Mouse (Mus musculus) G1E (cell line): Measurements from ENCODE around the gene Plk5. TPM values are rescaled to one million over a fixed set of nuclear protein-coding genes. Genes with fewer than 3 reads are reported as not detected.

Experiments used
- ATAC-seq: 2 replicates; pipeline ENCODE4 v1.8.0; 2016; ENCODE audit warnings: mild to moderate bottlenecking; ENCODE audit not compliant: insufficient number of reproducible peaks, poor library complexity, low FRiP score, severe bottlenecking; ENCODE audit errors: extremely low read depth
- DNase-seq: peaks from one replicate; pipeline ENCODE4 v3.0.0; 2012; ENCODE audit warnings: low spot score
- H3K27me3 ChIP-seq: 2 replicates; pipeline ENCODE4 v1.6.1; 2012; ENCODE audit warnings: mild to moderate bottlenecking, low read length, inconsistent platforms; ENCODE audit not compliant: insufficient read depth
- H3K36me3 ChIP-seq: replicated peaks from 2 replicates; pipeline ENCODE3; 2012; ENCODE audit warnings: mild to moderate bottlenecking, inconsistent platforms
- H3K4me1 ChIP-seq: 2 replicates; pipeline ENCODE4 v1.6.1; 2012; ENCODE audit warnings: low read depth, low read length, inconsistent platforms, mixed read lengths; ENCODE audit not compliant: insufficient read depth
- H3K4me3 ChIP-seq: 2 replicates; pipeline ENCODE4 v1.5.1; 2012; ENCODE audit warnings: low read depth, mild to moderate bottlenecking, inconsistent platforms, low read length, moderate library complexity, mixed read lengths
- H3K9me3 ChIP-seq: replicated peaks from 2 replicates; pipeline ENCODE4 v1.6.1; 2012; ENCODE audit warnings: inconsistent platforms
- CTCF ChIP-seq: IDR thresholded peaks from 2 replicates; pipeline ENCODE4 v1.5.1; 2012; ENCODE audit warnings: low read depth, low read length, inconsistent platforms, mixed read lengths
- GATA1 ChIP-seq: IDR thresholded peaks from 2 replicates; pipeline ENCODE4 v1.6.1; 2012; ENCODE audit warnings: borderline replicate concordance, low read length, inconsistent platforms, mixed read lengths
- GATA2 ChIP-seq: IDR thresholded peaks from 2 replicates; pipeline ENCODE4 v1.6.1; 2012; ENCODE audit warnings: low read depth, low read length, inconsistent platforms, borderline replicate concordance
- POLR2AphosphoS5 ChIP-seq: IDR thresholded peaks from 2 replicates; pipeline ENCODE4 v1.6.1; 2012; ENCODE audit warnings: low read depth, low read length, inconsistent platforms; ENCODE audit not compliant: insufficient replicate concordance
- TAL1 ChIP-seq: conservative IDR thresholded peaks from 2 replicates; pipeline ENCODE4 v1.6.1; 2012; ENCODE audit warnings: low read depth, low read length, inconsistent platforms, mixed read lengths
- polyA plus RNA-seq: library from polyadenylated mRNA; stranded (reverse); fragments of >175 nt; gene quantifications from 2 replicates; pipeline ENCODE4 v1.2.3, GENCODE M21; 2012
- total RNA-seq, 2 experiments: library from RNA; stranded (forward) in 1 of 2; stranded (reverse) in 1 of 2; fragments of 200-1000 nt in 1 of 2; fragments of >200 nt in 1 of 2; fragmentation: Nextera tagmentation in 1 of 2; gene quantifications; 2 replicates each; pipeline ENCODE4 v1.2.3; 2014 to 2017

Plk5 gene
- total and polyA plus RNA-seq, 3 experiments: not detected

DNA sequence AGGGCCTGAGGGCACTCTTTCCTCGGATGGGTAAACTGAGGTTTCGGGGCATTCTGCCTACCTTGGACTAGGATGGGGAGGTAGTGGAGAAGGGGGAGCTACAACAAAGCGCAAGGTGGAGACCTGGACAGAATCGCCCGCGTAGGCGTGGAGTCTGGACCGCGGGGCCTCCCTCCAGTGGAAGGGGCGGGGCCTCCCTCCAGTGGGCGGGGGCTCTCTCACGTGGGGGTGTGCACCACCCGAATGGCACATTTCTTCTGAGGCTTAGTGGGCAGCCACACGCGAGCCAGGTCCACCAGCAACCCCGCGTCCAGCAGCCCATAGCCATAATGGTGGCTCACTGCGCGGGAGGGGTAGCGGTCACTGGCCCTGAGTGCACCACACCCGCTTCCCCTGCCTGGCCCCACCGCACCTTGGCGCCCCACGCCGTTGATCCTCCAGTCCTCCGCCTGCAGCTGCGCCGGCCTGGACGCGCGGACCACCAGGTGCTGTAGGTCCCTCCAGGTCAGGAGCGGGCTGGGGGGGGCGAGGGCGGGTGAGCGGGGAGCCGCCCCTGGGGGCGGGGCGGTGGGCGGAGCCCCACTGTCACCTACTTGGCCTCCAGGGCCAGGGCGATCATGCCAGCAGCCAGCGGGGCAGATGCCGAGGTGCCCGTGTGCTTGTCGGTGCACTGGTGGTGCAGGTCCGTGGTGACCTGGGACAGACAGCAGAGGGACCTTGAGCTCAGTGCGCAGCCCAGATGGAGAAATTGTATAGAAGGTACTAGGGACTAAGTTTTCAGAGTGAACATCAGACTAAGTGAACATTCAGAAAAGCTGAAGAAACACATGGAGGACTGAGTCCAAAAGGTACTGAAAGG lies 32.8 kb upstream of the Plk5 start:
- Histone ChIP-seq H3K4me3 (peak overlapping the region; percentile 93), H3K36me3 (peaks cover 28% of the 10 kb centered on the region), H3K4me1 (peaks cover 80% of the 10 kb centered on the region), H3K9me3 (no peaks in the 10 kb centered on the region), H3K27me3 (no peaks in the 10 kb centered on the region; the same call in 1 of the 2 replicates)
- ATAC-seq: no peak
- no peak for TF ChIP-seq POLR2AphosphoS5
- TF ChIP-seq CTCF: no peak
- no peak for TF ChIP-seq GATA2
- no peak for TF ChIP-seq TAL1
- no peak for TF ChIP-seq GATA1
- peak; percentile 82 for DNase-seq

DNA sequence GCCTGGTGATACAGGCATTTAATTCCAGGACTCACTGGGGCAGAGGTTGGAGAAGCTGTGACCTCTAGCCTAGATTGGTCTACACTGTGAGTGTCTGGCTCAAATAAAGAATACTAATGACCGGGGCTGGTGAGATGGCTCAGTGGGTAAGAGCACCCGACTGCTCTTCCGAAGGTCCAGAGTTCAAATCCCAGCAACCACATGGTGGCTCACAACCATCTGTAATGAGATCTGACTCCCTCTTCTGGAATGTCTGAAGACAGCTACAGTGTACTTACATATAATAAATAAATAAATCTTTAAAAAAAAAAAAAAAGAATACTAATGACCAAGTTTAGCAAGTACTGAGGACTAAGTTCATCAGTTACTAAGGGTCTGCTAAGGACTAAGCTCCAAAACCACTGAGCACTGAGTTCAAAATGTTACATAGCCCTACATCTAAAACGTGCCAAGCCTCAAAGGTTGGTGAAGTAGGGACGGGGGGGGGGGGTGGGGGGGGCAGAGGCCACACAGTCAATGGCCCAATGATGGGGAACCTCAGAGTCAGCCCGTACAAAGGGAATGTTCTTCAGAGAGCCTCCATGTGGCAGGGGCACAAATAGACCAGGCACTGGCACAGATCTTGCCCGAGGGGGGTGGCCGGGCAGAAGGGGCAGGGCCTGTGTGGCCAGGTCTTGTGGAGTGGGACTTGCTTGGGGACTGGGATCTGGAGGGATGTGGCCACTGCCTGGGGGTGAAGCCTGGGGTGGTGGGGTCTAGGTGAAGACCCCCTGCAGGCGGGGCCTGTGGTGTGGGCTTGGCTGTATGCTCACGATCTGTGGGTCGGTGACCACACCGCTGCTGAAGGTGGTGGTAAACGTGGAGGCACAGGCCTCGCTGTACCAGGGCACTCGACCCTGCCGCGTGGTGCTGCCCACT lies 31.9 kb upstream of the Plk5 start:
- Histone ChIP-seq H3K27me3 (no peaks in the 10 kb centered on the region; the same call in 1 of the 2 replicates), H3K4me3 (peak overlapping the region; percentile 93), H3K9me3 (no peaks in the 10 kb centered on the region), H3K4me1 (peaks cover 80% of the 10 kb centered on the region), H3K36me3 (peaks cover 19% of the 10 kb centered on the region)
- TF ChIP-seq POLR2AphosphoS5: no peak
- DNase-seq (no peak), ATAC-seq (no peak)

DNA sequence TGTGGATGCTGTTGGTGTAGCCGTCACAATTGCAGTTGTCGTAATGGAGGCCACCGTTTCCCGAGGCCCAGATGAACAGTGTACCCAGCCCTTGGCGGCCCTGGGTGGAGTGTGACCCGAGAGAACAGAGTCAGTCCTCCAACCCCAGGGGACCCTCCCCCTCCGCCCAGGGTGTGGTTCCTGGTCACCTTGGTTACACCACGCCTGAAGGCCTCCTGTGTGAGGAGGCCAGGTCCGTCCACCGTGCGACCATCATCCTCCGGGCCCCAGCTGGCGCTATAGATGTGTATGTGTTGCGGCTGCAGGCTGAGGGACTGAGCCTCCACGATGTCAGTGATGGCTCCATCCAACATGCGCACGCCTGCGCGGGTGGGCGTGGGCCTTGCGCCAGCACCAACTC lies 31.2 kb upstream of the Plk5 start:
- Histone ChIP-seq H3K4me3 (peak overlapping the region; percentile 53), H3K4me1 (peaks cover 79% of the 10 kb centered on the region)

DNA sequence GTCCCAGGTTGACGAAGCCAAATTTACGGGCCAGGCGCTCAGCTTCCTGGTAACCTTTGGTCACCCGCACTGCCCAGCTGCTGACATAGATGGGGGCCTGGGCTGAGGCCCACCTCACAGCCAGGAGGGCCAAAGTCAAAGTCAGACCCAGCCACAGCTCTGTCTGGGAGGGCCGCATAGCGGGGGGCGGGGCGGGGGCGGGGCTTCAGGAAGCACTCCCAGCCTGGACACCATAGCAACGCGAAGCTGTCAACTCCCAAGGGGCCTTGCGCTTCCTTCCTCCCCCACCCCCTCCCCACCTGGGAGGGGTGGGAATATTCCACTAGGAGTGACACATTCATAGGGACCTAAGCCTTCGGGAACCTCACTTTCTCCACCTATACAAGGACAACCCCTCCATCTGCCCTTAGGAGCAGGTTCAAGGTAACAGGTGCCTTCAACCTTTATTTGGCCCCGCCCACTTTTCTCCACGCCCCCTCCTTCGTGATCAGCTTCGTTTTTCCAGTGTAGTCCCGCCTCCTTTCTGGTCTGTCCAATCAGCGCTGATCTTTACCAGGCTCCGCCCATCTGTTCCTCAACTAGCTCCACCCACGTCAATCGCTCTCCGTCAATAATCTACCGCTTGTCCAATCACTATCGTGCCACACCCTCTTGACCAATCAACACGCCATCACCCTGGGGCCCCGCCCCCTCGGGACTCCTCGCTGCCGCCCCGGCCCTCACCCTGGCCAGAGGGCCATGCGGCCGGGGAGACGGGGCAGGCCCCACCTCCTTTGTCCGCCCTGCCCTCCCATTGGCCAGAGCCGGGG lies 26.8 kb upstream of the Plk5 start, which contains the start of the genes Pcsk4 and Reep6:
TSS of gene Pcsk4 (minus strand) at position 226 of the 809 bp plus-strand sequence.
TSS of gene Reep6 (plus strand) at position 681 of the 809 bp plus-strand sequence.
- H3K4me1 ChIP-seq: peaks cover 79% of the 10 kb centered on the region
- no peak for TF ChIP-seq GATA2
- TF ChIP-seq CTCF: no peak
- TF ChIP-seq POLR2AphosphoS5: no peak
- no peak for TF ChIP-seq TAL1
- TF ChIP-seq GATA1: no peak
- H3K4me3 ChIP-seq: peak within 1 kb of the TSS; percentile 75
- no peaks in the 10 kb centered on the region; the same call in 1 of the 2 replicates for H3K27me3 ChIP-seq
- DNase-seq (peak; percentile 99), ATAC-seq (peak; percentile 93)
- H3K36me3 ChIP-seq: peaks cover 23% of the 10 kb centered on the region
- no peaks in the 10 kb centered on the region for H3K9me3 ChIP-seq

More for the DNA sequence above, 31.2 kb upstream of the Plk5 start:
- ATAC-seq (no peak), DNase-seq (no peak)
- peaks cover 16% of the 10 kb centered on the region for H3K36me3 ChIP-seq
- no peaks in the 10 kb centered on the region; the same call in 1 of the 2 replicates for H3K27me3 ChIP-seq
- no peaks in the 10 kb centered on the region for H3K9me3 ChIP-seq
- TF ChIP-seq POLR2AphosphoS5 (no peak), GATA2 (no peak), GATA1 (no peak), TAL1 (no peak), CTCF (no peak)

DNA sequence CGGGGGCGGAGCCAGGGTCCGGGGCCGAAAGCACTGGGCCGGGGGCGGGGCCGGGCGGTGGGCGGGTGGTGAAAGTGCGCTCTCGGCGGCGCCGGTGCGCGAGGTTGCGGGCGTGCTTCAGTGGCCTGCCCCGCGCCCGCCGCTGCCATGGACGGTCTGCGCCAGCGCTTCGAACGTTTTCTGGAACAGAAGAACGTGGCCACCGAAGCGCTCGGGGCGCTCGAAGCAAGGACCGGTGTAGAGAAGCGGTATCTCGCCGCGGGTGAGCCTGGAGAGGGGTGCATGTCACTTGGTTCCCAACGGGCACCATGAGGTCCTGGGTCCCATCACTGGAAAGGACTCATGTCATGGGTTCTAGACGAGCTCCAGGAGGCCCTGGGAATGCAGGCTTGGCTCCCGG lies 26.2 kb upstream of the Plk5 start:
- H3K4me1 ChIP-seq: peaks cover 79% of the 10 kb centered on the region
- H3K4me3 ChIP-seq: peak overlapping the region; percentile 75

More for the DNA sequence above, 26.2 kb upstream of the Plk5 start:
- TF ChIP-seq GATA2 (no peak), CTCF (no peak), POLR2AphosphoS5 (no peak), GATA1 (no peak)
- Histone ChIP-seq H3K9me3 (no peaks in the 10 kb centered on the region), H3K36me3 (peaks cover 28% of the 10 kb centered on the region), H3K27me3 (no peaks in the 10 kb centered on the region)
- ATAC-seq: no peak
- DNase-seq: no peak
